Mouse (Mus musculus): Measurements from ENCODE around the gene Psmb3. TPM values are rescaled to one million over a fixed set of nuclear protein-coding genes. Genes with fewer than 3 reads are reported as not detected.

The Psmb3 gene
- polyA plus RNA-seq, 1 experiment from 2014 or later = 545 TPM

GRCm38 (mm10) chr11:97696669-97697068, 6.5 kb upstream of the Psmb3 start:
- peaks cover 51% of the 10 kb centered on the region for H3K4me1 ChIP-seq (ENCODE audit: control insufficient read depth, insufficient read depth, low read length)
- 74% methylated on average over 8 of the region's 8 CpGs for WGBS

DNA sequence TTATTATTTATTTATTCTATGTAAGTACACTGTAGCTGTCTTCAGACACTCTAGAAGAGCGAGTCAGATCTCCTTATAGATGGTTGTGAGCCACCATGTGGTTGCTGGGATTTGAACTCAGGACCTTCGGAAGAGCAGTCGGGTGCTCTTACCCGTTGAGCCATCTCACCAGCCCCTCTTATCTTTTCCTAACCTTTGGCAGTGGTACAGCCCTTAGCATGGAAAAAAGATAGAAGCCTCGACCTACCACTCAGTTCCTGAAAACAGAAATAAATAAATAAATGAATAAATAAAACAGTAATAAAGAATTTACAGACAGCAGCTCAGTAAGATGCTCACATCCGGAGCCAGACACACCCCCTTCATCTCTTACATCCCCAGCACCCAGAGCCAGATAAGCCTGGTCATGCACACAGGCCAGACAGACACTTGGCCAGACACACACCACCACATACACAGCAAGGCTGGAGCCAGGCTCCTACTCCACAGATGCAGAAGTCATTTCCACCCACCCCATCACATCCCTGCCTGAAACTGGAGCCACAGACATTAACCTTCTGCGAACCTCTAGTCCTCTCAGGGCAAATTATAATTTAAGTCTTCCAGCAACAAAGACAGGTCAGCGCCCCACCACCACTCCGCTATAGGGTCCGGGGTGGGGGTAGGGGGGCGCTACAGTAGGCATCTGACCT, 5.9 kb upstream of the Psmb3 start:
- peak overlapping the region; percentile 79 for H3K4me3 ChIP-seq (ENCODE audit: low read depth, low read length)
- peak overlapping the region; percentile 95 for H3K9ac ChIP-seq (ENCODE audit: low read length)
- no peaks in the 10 kb centered on the region; the same call in none of the 2 replicates for H3K36me3 ChIP-seq (ENCODE audit: control insufficient read depth, insufficient read depth, low read length)
- no peaks in the 10 kb centered on the region for H3K27me3 ChIP-seq (ENCODE audit: control insufficient read depth, insufficient read depth, low read length)
- H3K4me1 ChIP-seq (ENCODE audit: control insufficient read depth, insufficient read depth, low read length) = peaks cover 56% of the 10 kb centered on the region
- ATAC-seq (ENCODE audit: insufficient read depth, low FRiP score, low TSS enrichment) = no peak
- no peak for DNase-seq (ENCODE audit: low spot score)
- H3K9me3 ChIP-seq (ENCODE audit: control insufficient read depth, low read length) = no peaks in the 10 kb centered on the region
- peak overlapping the region; percentile 93 for H3K4me2 ChIP-seq (ENCODE audit: low read depth)
- 65% methylated on average over 11 of the region's 11 CpGs for WGBS
- H3K27ac ChIP-seq (ENCODE audit: low read depth, low read length) = peak overlapping the region; percentile 97

More at GRCm38 (mm10) chr11:97696669-97697068, 6.5 kb upstream of the Psmb3 start:
- Histone ChIP-seq H3K9me3 (ENCODE audit: control insufficient read depth, low read length) (no peaks in the 10 kb centered on the region), H3K27ac (ENCODE audit: low read depth, low read length) (no peak overlapping the region), H3K9ac (ENCODE audit: low read length) (no peak overlapping the region), H3K4me2 (ENCODE audit: low read depth) (no peak overlapping the region), H3K4me3 (ENCODE audit: low read depth, low read length) (0 out of 2 replicates have a peak overlapping the region, but pooled peaks have one; percentile 10), H3K36me3 (ENCODE audit: control insufficient read depth, insufficient read depth, low read length) (peaks cover 4% of the 10 kb centered on the region), H3K27me3 (ENCODE audit: control insufficient read depth, insufficient read depth, low read length) (no peaks in the 10 kb centered on the region)
- DNase-seq (ENCODE audit: low spot score) (no peak), ATAC-seq (ENCODE audit: insufficient read depth, low FRiP score, low TSS enrichment) (no peak)

GRCm38 (mm10) chr11:97697891-97698529, 5.2 kb upstream of the Psmb3 start:
- peak overlapping the region; percentile 93 for H3K4me2 ChIP-seq (ENCODE audit: low read depth)
- no peaks in the 10 kb centered on the region for H3K27me3 ChIP-seq (ENCODE audit: control insufficient read depth, insufficient read depth, low read length)
- ATAC-seq (ENCODE audit: insufficient read depth, low FRiP score, low TSS enrichment) = no peak
- H3K27ac ChIP-seq (ENCODE audit: low read depth, low read length) = peak overlapping the region; percentile 97
- no peaks in the 10 kb centered on the region for H3K36me3 ChIP-seq (ENCODE audit: control insufficient read depth, insufficient read depth, low read length)
- H3K9ac ChIP-seq (ENCODE audit: low read length) = peak overlapping the region; percentile 95
- peak overlapping the region; percentile 79 for H3K4me3 ChIP-seq (ENCODE audit: low read depth, low read length)
- no peaks in the 10 kb centered on the region for H3K9me3 ChIP-seq (ENCODE audit: control insufficient read depth, low read length)
- under 1% methylated on average over 14 of the region's 14 CpGs for WGBS
- DNase-seq (ENCODE audit: low spot score) = peak; percentile 43
- H3K4me1 ChIP-seq (ENCODE audit: control insufficient read depth, insufficient read depth, low read length) = peaks cover 56% of the 10 kb centered on the region

- DNase-seq (ENCODE audit: low spot score) (peak; percentile 81), ATAC-seq (ENCODE audit: insufficient read depth, low FRiP score, low TSS enrichment) (peak; percentile 1; the same call in 1 of the 2 replicates)
- Histone ChIP-seq H3K9me3 (ENCODE audit: control insufficient read depth, low read length) (no peaks in the 10 kb centered on the region), H3K27ac (ENCODE audit: low read depth, low read length) (peak overlapping the region; percentile 97), H3K4me3 (ENCODE audit: low read depth, low read length) (peak overlapping the region; percentile 79), H3K36me3 (ENCODE audit: control insufficient read depth, insufficient read depth, low read length) (no peaks in the 10 kb centered on the region), H3K4me1 (ENCODE audit: control insufficient read depth, insufficient read depth, low read length) (peaks cover 59% of the 10 kb centered on the region), H3K4me2 (ENCODE audit: low read depth) (peak overlapping the region; percentile 93), H3K9ac (ENCODE audit: low read length) (peak overlapping the region; percentile 95), H3K27me3 (ENCODE audit: control insufficient read depth, insufficient read depth, low read length) (no peaks in the 10 kb centered on the region)
- WGBS = under 1% methylated on average over 49 of the region's 63 CpGs
Measured at GRCm38 (mm10) chr11:97698741-97699611, 4.2 kb upstream of the Psmb3 start.

DNA sequence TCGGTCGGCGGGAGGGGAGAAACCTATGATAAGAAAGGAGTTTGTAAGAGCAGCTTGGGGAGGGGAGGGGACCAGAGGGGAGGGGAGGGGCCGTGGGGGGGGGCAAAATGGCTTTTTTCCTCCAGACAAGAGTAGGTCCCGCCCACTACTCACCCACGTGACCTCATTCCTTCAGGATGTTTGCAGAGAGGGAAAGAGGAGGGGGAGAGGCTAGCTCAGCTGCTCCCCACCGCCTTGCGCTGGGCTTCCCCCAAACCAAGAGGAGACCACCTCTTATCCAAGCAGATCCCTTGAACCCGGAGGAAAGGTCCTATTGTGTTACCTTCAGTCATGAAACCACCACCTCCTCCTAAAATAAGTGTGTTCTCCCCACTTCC, 3.6 kb upstream of the Psmb3 start:
- peak; percentile 93 for DNase-seq (ENCODE audit: low spot score)
- peak; percentile 45 for ATAC-seq (ENCODE audit: insufficient read depth, low FRiP score, low TSS enrichment)
- H3K4me2 ChIP-seq (ENCODE audit: low read depth) = peak overlapping the region; percentile 93
- no peaks in the 10 kb centered on the region for H3K27me3 ChIP-seq (ENCODE audit: control insufficient read depth, insufficient read depth, low read length)
- H3K9me3 ChIP-seq (ENCODE audit: control insufficient read depth, low read length) = no peaks in the 10 kb centered on the region
- 0% methylated on average over 6 of the region's 9 CpGs for WGBS
- peaks cover 63% of the 10 kb centered on the region for H3K4me1 ChIP-seq (ENCODE audit: control insufficient read depth, insufficient read depth, low read length)
- H3K9ac ChIP-seq (ENCODE audit: low read length) = peak overlapping the region; percentile 95
- no peaks in the 10 kb centered on the region for H3K36me3 ChIP-seq (ENCODE audit: control insufficient read depth, insufficient read depth, low read length)
- peak overlapping the region; percentile 97 for H3K27ac ChIP-seq (ENCODE audit: low read depth, low read length)
- H3K4me3 ChIP-seq (ENCODE audit: low read depth, low read length) = peak overlapping the region; percentile 79

DNA sequence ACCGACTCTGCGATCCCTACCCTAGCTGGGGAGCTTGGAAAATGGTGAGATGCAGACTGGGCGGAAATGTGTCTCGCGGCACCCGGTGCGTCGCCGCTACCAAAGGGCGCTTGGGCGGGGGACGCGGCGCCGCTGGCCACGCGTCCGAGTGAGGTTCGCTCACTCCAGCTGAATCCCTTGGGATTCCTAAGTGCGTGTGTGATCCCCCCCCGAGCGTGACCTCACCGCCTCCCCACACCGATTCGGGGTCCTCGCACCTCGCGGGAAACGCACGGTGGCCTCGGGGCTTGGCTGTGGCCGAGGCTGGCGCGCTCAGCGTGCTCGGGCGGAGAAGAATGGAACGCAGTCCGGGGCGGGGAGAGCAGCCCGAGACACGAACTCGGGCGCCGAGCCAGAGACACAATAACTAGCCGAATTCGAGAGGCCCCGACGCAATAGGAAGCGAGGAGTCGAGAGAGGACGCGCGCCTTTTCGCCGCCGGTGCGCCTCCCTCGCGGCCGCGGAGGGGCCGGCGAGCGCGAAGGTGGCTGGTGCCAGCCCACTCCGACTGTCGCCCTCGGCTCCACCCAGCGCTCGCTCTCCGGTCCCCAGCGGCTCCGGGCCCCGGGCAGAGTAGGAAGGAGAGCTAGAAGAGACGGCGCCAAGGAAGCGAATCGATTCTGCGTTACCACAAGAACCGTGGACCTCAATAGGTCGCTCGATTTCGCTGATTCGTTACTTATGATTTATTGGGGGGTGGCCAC, 3.0 kb upstream of the Psmb3 start, which contains the start of gene Pcgf2:
Gene Pcgf2 (minus strand): TSS at position 495 of the 743 bp plus-strand sequence.
- Histone ChIP-seq H3K4me1 (ENCODE audit: control insufficient read depth, insufficient read depth, low read length) (peaks cover 57% of the 10 kb centered on the region), H3K9me3 (ENCODE audit: control insufficient read depth, low read length) (no peaks in the 10 kb centered on the region), H3K36me3 (ENCODE audit: control insufficient read depth, insufficient read depth, low read length) (no peaks in the 10 kb centered on the region), H3K27ac (ENCODE audit: low read depth, low read length) (peak within 1 kb of the TSS; percentile 97), H3K27me3 (ENCODE audit: control insufficient read depth, insufficient read depth, low read length) (no peaks in the 10 kb centered on the region), H3K4me2 (ENCODE audit: low read depth) (peak within 1 kb of the TSS; percentile 93), H3K4me3 (ENCODE audit: low read depth, low read length) (peak within 1 kb of the TSS; percentile 79), H3K9ac (ENCODE audit: low read length) (peak within 1 kb of the TSS; percentile 95)
- DNase-seq (ENCODE audit: low spot score) (peak; percentile 82), ATAC-seq (ENCODE audit: insufficient read depth, low FRiP score, low TSS enrichment) (peak; percentile 10)
- WGBS = under 1% methylated on average over 85 of the region's 85 CpGs

DNA sequence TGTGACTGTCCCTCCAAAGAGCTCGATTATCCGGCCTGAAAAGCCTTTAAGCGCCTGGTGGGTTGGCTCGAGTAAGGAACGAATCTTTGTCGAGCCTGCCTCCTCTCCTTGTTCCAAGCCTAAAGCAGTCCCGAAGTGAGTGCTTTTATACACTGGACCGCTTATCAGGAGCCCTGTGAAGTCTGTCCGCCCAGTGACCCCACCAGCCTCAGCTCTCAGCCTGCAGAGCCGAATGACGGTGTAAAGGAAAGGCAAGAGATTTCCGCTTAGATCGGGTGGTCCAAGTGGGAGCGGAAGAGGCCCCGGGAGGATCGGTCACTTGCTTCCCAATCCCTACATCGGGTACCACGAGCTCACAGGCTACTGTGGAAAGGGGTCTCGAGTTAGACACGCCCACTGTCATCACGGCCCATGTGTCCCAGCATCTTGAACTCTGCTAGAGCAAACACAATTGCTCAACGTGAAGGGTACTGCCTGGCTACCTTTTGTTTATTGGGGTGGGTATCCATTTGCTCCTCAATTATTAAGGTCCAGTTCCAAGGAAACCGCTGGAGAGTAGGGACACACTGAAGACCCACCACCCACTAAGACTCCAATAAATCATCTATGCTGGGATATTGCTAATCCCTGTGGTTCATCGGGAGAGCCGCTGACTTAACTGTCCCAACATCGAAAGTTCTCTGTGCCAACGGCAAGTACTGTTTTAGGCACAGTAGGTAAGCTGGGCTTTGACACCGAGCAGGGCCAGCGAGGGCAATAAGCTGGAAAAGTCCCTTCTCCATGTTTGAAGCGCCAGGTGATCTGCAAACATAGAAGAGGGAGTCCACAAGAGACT, 2.2 kb upstream of the Psmb3 start:
- DNase-seq (ENCODE audit: low spot score) = peak; percentile 60
- Histone ChIP-seq H3K4me3 (ENCODE audit: low read depth, low read length) (peak overlapping the region; percentile 79), H3K4me1 (ENCODE audit: control insufficient read depth, insufficient read depth, low read length) (peaks cover 49% of the 10 kb centered on the region), H3K4me2 (ENCODE audit: low read depth) (peak overlapping the region; percentile 93), H3K9me3 (ENCODE audit: control insufficient read depth, low read length) (no peaks in the 10 kb centered on the region), H3K36me3 (ENCODE audit: control insufficient read depth, insufficient read depth, low read length) (no peaks in the 10 kb centered on the region), H3K27ac (ENCODE audit: low read depth, low read length) (peak overlapping the region; percentile 97), H3K9ac (ENCODE audit: low read length) (peak overlapping the region; percentile 88), H3K27me3 (ENCODE audit: control insufficient read depth, insufficient read depth, low read length) (no peaks in the 10 kb centered on the region)
- WGBS = 16% methylated on average over 30 of the region's 30 CpGs
- ATAC-seq (ENCODE audit: insufficient read depth, low FRiP score, low TSS enrichment) = no peak

Measured in neural tube, embryonic 11.5 days (tissue).